Mouse (Mus musculus) ES-Bruce4 (cell line): Measurements from ENCODE around the gene Gm45015. TPM values are rescaled to one million over a fixed set of nuclear protein-coding genes. Genes with fewer than 3 reads are reported as not detected.
"Not testable (repeated sequence)": the region's sequence is repeated elsewhere in the genome, so short reads cannot be mapped to it uniquely, and the experiment has no call there.

Experiments used
- H3K27ac ChIP-seq: 2 replicates; pipeline ENCODE4 v1.5.1; 2012; ENCODE audit warnings: low read length, inconsistent platforms; ENCODE audit not compliant: insufficient read depth
- H3K27me3 ChIP-seq: 2 replicates; pipeline ENCODE4 v1.6.1; 2012; ENCODE audit warnings: mild to moderate bottlenecking, low read length, inconsistent platforms; ENCODE audit not compliant: control insufficient read depth, poor library complexity, insufficient read depth, severe bottlenecking
- H3K36me3 ChIP-seq: 2 replicates; pipeline ENCODE4 v1.6.1; 2012; ENCODE audit warnings: inconsistent platforms, mild to moderate bottlenecking, low read length, moderate library complexity; ENCODE audit not compliant: control insufficient read depth, poor library complexity, insufficient read depth, severe bottlenecking
- H3K4me1 ChIP-seq: one replicate; pipeline ENCODE4 v1.8.1; 2011; ENCODE audit warnings: low read length; ENCODE audit not compliant: control insufficient read depth, insufficient read depth
- H3K4me3 ChIP-seq: 2 replicates; pipeline ENCODE4 v1.5.1; 2011; ENCODE audit warnings: low read depth, mild to moderate bottlenecking, low read length
- H3K9ac ChIP-seq: 2 replicates; pipeline ENCODE4 v1.6.1; 2012; ENCODE audit warnings: low read depth, mild to moderate bottlenecking, inconsistent platforms; ENCODE audit not compliant: poor library complexity, severe bottlenecking
- H3K9me3 ChIP-seq: replicated peaks from 2 replicates; pipeline ENCODE4 v1.6.1; 2012; ENCODE audit warnings: mild to moderate bottlenecking, low read length, inconsistent platforms; ENCODE audit not compliant: control insufficient read depth, poor library complexity, insufficient read depth, severe bottlenecking
- CTCF ChIP-seq: IDR thresholded peaks from one replicate; pipeline ENCODE4 v1.8.1; 2011; ENCODE audit warnings: low read depth, low read length
- EP300 ChIP-seq: IDR thresholded peaks from 2 replicates; pipeline ENCODE4 v1.6.1; 2011; ENCODE audit warnings: low read depth, low read length; ENCODE audit not compliant: insufficient read depth
- POLR2A ChIP-seq: IDR thresholded peaks from one replicate; pipeline ENCODE4 v1.8.1; 2011; ENCODE audit warnings: low read length; ENCODE audit not compliant: insufficient read depth
- polyA plus RNA-seq: library from polyadenylated mRNA; stranded (reverse); fragments of >200 nt; gene quantifications from 2 replicates; pipeline ENCODE4 v1.2.4, GENCODE M21; 2011; ENCODE audit warnings: low read depth; ENCODE audit not compliant: missing spikeins, insufficient read depth, insufficient read length

Gm45015 gene
- polyA plus RNA-seq, 1 experiment, result not detected

DNA sequence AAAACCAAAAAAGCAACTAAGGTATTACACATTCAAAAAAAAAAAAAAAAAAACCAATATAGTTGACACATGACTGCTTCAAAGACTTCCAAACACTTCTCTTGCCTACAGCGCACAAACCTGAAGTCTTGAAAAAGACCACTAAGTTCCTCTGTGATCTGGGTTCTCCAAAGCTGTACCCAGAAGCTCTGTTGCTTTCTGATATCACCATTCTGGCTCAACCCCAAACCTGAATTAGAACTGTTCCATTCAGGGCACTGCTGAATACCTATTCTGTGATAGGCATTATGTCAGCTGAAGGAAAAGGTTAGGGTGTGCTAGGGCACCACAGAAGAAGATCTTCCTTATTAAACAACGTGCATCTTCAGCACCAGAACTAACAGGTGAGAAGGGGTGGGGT is 9.4 kb downstream of the Gm45015 start:
- Histone ChIP-seq H3K9ac (no peak overlapping the region), H3K27me3 (no peaks in the 10 kb centered on the region), H3K4me3 (no peak overlapping the region), H3K36me3 (no peaks in the 10 kb centered on the region), H3K27ac (no peak overlapping the region), H3K4me1 (no peaks in the 10 kb centered on the region), H3K9me3 (no peaks in the 10 kb centered on the region)
- TF ChIP-seq EP300 (no peak), CTCF (no peak), POLR2A (no peak)

DNA sequence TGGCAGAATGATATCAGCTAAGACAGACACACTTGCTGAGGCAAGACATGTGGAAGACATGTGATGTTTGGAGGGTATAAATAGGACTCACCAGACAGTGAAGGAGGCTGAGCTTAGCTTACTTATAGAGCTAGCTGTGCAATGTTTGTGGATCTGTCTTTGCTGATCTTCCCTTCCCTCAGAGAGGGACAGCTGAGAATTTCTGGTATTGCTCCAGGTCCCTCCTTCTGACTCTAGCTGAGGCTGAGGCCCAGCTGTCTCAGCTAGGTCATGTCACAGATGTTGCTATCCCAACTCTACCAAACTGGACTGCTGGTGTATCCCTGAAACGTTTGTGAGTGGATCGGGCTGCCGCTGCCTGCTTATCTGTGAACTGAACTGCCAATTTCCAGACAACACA is 15.6 kb downstream of the Gm45015 start:
- no peaks in the 10 kb centered on the region for H3K4me1 ChIP-seq
- no peak overlapping the region for H3K4me3 ChIP-seq
- H3K9ac ChIP-seq, result no peak overlapping the region
- TF ChIP-seq POLR2A (no peak), EP300 (no peak), CTCF (no peak)
- no peaks in the 10 kb centered on the region for H3K27me3 ChIP-seq
- no peaks in the 10 kb centered on the region for H3K9me3 ChIP-seq
- H3K27ac ChIP-seq, result no peak overlapping the region
- H3K36me3 ChIP-seq, result no peaks in the 10 kb centered on the region

GRCm38 (mm10) chrX:73312522-73312921 is 24.1 kb downstream of the Gm45015 start:
- TF ChIP-seq POLR2A (no peak), CTCF (no peak), EP300 (no peak)
- Histone ChIP-seq H3K9me3 (no peaks in the 10 kb centered on the region), H3K9ac (no peak overlapping the region), H3K4me1 (no peaks in the 10 kb centered on the region), H3K27me3 (no peaks in the 10 kb centered on the region), H3K36me3 (no peaks in the 10 kb centered on the region), H3K4me3 (no peak overlapping the region), H3K27ac (no peak overlapping the region)

DNA sequence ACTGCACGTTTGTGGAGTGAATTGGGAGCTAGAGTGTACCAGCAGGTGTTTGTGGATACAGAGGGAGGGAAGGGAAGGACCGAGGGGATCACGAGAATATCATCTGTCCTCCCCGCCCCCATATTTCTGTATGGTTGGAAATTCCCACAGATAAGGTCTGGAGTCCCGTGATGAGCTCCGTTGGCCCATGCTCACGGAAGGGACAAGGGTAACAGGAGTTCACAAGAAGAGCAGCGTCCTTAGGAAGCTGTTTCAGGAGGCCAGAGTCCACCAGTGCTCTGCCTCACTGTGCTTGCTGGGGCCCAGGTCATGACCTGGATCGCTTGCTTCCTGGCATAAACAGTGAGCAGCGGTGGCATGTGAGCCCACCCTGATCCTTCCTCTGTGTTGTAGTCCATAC is 40.9 kb downstream of the Gm45015 start:
- H3K27me3 ChIP-seq, H3K9ac ChIP-seq, H3K9me3 ChIP-seq, H3K4me3 ChIP-seq, H3K36me3 ChIP-seq, H3K27ac ChIP-seq, H3K4me1 ChIP-seq: not testable (repeated sequence)

- not testable (repeated sequence) for H3K27me3 ChIP-seq, H3K36me3 ChIP-seq, H3K4me1 ChIP-seq, H3K4me3 ChIP-seq, H3K27ac ChIP-seq, H3K9me3 ChIP-seq, H3K9ac ChIP-seq
Measured at GRCm38 (mm10) chrX:73292876-73293275, 43.8 kb downstream of the Gm45015 start, which contains the start of the genes Xlr5a and Xlr5c. TSS of gene Xlr5a (minus strand) at chrX:73292976. TSS of gene Xlr5c (minus strand) at chrX:73292976.

Other genes starting within 250 kb of the Gm45015 start
- 1.6 TPM in 1 of 2 replicates, not detected in the other for gene Xlr3a, start 239.7 kb downstream of the Gm45015 start, polyA plus RNA-seq
- gene Gm14685, start 219.8 kb downstream of the Gm45015 start, polyA plus RNA-seq, result not detected in 2 replicates
- not detected in 2 replicates for gene Xlr5b, start 188.0 kb downstream of the Gm45015 start, polyA plus RNA-seq
- 1.5 and 2.0 TPM in 2 replicates for gene DXBay18, start 187.4 kb downstream of the Gm45015 start, polyA plus RNA-seq
- gene Spin2d, start 159.9 kb downstream of the Gm45015 start, polyA plus RNA-seq, result not detected in 2 replicates
- gene Xlr3b, start 144.6 kb downstream of the Gm45015 start, polyA plus RNA-seq, result 0.21 TPM in 1 of 2 replicates, not detected in the other
- 0.79 TPM in 1 of 2 replicates, not detected in the other for gene Xlr4b, start 122.5 kb downstream of the Gm45015 start, polyA plus RNA-seq
- 2.5 and 3.8 TPM in 2 replicates for gene F8a, start 108.5 kb downstream of the Gm45015 start, polyA plus RNA-seq
- 0.75 TPM in 1 of 2 replicates, not detected in the other for gene Xlr4c, start 93.7 kb downstream of the Gm45015 start, polyA plus RNA-seq
- 0.69 TPM in 1 of 2 replicates, not detected in the other for gene Xlr3c, start 71.5 kb downstream of the Gm45015 start, polyA plus RNA-seq
- gene Xlr5a, start 43.9 kb downstream of the Gm45015 start, polyA plus RNA-seq, result not detected in 2 replicates
- not detected in 2 replicates for gene Xlr5c, start 43.9 kb downstream of the Gm45015 start, polyA plus RNA-seq
- gene Zfp275, start 5.8 kb upstream of the Gm45015 start, polyA plus RNA-seq, result 19.1 and 20.2 TPM in 2 replicates
- 0.73 TPM in 1 of 2 replicates, not detected in the other for gene Gm18336, start 61.9 kb upstream of the Gm45015 start, polyA plus RNA-seq
- gene Zfp92, start 74.3 kb upstream of the Gm45015 start, polyA plus RNA-seq, result 0.12 TPM in 1 of 2 replicates, not detected in the other
- gene Trex2, start 98.5 kb upstream of the Gm45015 start, polyA plus RNA-seq, result not detected in 2 replicates
- gene Haus7, start 122.2 kb upstream of the Gm45015 start, polyA plus RNA-seq, result 26.2 and 26.3 TPM in 2 replicates
- gene Bgn, start 146.8 kb upstream of the Gm45015 start, polyA plus RNA-seq, result 67.3 and 77.7 TPM in 2 replicates
- 0.31 TPM in 1 of 2 replicates, not detected in the other for gene Atp2b3, start 166.2 kb upstream of the Gm45015 start, polyA plus RNA-seq